Mouse (Mus musculus): ENCODE results near the gene H2-DMa. TPM values are rescaled to one million over a fixed set of nuclear protein-coding genes. Genes with fewer than 3 reads are reported as not detected.
A peak's percentile ranks its signal among the peaks of the same experiment; 100 is the strongest.

The H2-DMa gene
- polyA plus RNA-seq, 1 experiment from 2014 or later, result 47.3 TPM

- Histone ChIP-seq H3K4me3 (ENCODE audit: inconsistent target) (no peak overlapping the region), H3K27ac (no peak overlapping the region), H3K36me3 (ENCODE audit: inconsistent target) (no peaks in the 10 kb centered on the region), H3K79me2 (ENCODE audit: inconsistent target) (no peaks in the 10 kb centered on the region; the same call in 1 of the 2 replicates)
- 26% methylated on average over 3 of the region's 3 CpGs for WGBS (ENCODE audit: missing documents)
These were observed 22.8 kb upstream of the H2-DMa start for GRCm38 (mm10) chr17:34096497-34097010.

DNA sequence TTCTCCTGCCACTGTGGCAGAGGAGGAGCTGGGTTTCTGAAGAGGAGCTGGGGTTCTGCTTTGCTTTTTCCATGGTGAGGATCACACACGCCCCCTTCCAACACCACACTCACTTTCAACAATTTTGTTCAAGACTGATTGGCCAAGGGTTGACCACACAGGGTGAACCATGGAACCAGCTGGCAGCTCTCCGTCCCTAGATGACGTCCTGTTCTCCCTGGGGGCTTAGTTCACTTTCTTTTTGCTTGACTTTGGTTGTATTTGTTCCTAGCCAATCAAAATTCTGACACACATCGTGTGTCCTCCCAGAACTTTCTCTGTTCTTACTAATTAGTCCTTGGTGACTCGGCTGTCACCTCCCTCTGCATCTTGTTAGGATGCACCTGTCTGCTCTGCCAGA lies 22.1 kb upstream of the H2-DMa start:
- WGBS (ENCODE audit: missing documents), result 59% methylated on average over 5 of the region's 5 CpGs
- Histone ChIP-seq H3K27ac (no peak overlapping the region), H3K36me3 (ENCODE audit: inconsistent target) (no peaks in the 10 kb centered on the region), H3K79me2 (ENCODE audit: inconsistent target) (no peaks in the 10 kb centered on the region; the same call in 1 of the 2 replicates), H3K4me3 (ENCODE audit: inconsistent target) (no peak overlapping the region)

- 73% methylated on average over 9 of the region's 10 CpGs for WGBS (ENCODE audit: missing documents)
- Histone ChIP-seq H3K27ac (no peak overlapping the region), H3K36me3 (ENCODE audit: inconsistent target) (no peaks in the 10 kb centered on the region), H3K4me3 (ENCODE audit: inconsistent target) (no peak overlapping the region), H3K79me2 (ENCODE audit: inconsistent target) (no peaks in the 10 kb centered on the region; the same call in 1 of the 2 replicates)
These were observed 20.4 kb upstream of the H2-DMa start for GRCm38 (mm10) chr17:34098709-34099479.

DNA sequence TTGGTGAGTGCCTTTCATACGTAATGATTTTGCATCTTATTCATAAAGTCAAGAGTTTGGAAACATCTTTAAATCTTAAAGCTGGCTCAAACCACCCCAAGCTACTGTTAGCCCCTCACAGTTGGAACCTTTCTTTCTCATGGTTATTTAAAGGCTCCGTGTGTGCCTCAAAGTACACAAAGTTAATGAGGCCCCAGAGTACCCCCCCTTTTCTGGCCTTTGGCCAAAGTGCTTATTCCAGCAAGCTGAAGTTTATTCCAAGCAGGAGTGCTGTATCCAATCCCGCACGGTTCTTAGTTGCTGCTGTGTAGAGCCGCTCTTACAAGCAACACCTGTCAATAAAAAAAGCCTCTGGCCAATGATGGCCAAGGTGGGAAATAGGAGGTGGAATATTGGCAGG lies 19.8 kb upstream of the H2-DMa start:
- Histone ChIP-seq H3K79me2 (ENCODE audit: inconsistent target) (no peaks in the 10 kb centered on the region; the same call in 1 of the 2 replicates), H3K4me3 (ENCODE audit: inconsistent target) (no peak overlapping the region), H3K36me3 (ENCODE audit: inconsistent target) (no peaks in the 10 kb centered on the region), H3K27ac (no peak overlapping the region)
- 78% methylated on average over 5 of the region's 5 CpGs for WGBS (ENCODE audit: missing documents)

DNA sequence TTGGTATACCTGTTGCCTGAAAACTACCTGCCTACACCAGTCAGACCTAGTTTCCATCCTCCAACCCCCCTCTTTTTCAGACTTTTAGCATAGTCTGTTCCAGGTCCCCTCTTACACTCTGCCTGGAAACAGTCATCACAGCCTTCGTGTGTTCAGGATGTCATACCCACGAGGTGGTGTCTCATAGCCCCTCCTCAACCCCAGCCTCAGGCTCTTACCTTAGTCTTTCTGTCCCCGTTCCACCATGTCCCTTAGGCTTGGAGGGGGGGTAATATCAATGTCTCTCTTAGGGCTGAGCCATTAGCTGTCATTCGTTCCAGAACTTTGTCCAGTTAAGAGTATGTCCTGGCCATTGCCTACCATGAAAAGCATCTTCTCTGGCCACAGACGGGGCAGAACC lies 18.2 kb upstream of the H2-DMa start:
- peak overlapping the region; percentile 78 for H3K27ac ChIP-seq
- H3K36me3 ChIP-seq (ENCODE audit: inconsistent target), result no peaks in the 10 kb centered on the region
- 26% methylated on average over 5 of the region's 5 CpGs for WGBS (ENCODE audit: missing documents)
- peak overlapping the region; percentile 37; the same call in 1 of the 2 replicates for H3K4me3 ChIP-seq (ENCODE audit: inconsistent target)
- no peaks in the 10 kb centered on the region; the same call in 1 of the 2 replicates for H3K79me2 ChIP-seq (ENCODE audit: inconsistent target)

DNA sequence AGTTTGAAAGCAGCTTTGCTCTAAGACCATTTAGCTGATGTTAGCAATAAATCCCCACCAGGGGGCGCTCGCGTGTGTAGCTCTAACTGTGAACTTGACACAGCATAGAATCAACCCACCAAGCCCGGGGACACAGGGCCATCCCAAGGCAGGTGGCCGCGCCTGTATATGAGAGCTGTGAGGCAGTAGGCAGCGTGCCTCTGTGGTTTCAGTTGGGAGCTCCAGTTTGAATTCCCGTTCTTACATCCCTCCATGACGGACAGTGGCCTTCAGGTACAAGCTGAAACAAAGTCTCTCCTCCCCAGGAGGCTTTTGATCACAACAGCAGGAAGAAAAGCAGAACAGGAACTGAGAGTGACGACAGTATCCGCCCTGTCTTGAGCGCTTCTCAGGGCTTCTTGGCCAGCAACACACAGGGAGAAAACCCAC lies 17.7 kb upstream of the H2-DMa start:
- no peaks in the 10 kb centered on the region; the same call in 1 of the 2 replicates for H3K79me2 ChIP-seq (ENCODE audit: inconsistent target)
- 2% methylated on average over 12 of the region's 12 CpGs for WGBS (ENCODE audit: missing documents)
- H3K27ac ChIP-seq, result peak overlapping the region; percentile 78
- H3K4me3 ChIP-seq (ENCODE audit: inconsistent target), result peak overlapping the region; percentile 37
- no peaks in the 10 kb centered on the region for H3K36me3 ChIP-seq (ENCODE audit: inconsistent target)

DNA sequence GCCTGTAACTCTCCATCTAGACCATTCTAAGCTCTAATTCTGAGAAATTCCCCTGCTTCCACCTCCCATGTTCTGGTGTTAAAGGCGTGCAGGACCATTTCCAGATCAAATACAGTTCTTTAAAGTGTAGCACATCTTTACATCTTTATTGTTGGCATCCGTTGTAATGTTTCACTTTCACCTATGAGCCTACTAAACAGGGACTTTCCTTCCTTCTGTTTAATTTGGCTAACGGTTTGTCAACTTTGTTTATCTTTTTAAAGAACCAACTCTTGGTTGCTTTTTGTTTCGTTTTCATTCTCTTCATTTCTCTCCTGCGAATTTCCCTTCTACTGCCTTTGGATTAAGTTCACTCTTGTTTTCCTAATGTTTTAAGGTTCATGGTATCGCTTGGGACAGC lies 16.5 kb upstream of the H2-DMa start:
- 4% methylated on average over 6 of the region's 6 CpGs for WGBS (ENCODE audit: missing documents)
- H3K27ac ChIP-seq, result 0 out of 2 replicates have a peak overlapping the region, but pooled peaks have one; percentile 78
- no peaks in the 10 kb centered on the region for H3K36me3 ChIP-seq (ENCODE audit: inconsistent target)
- no peaks in the 10 kb centered on the region; the same call in 1 of the 2 replicates for H3K79me2 ChIP-seq (ENCODE audit: inconsistent target)
- peak overlapping the region; percentile 11; the same call in 1 of the 2 replicates for H3K4me3 ChIP-seq (ENCODE audit: inconsistent target)

DNA sequence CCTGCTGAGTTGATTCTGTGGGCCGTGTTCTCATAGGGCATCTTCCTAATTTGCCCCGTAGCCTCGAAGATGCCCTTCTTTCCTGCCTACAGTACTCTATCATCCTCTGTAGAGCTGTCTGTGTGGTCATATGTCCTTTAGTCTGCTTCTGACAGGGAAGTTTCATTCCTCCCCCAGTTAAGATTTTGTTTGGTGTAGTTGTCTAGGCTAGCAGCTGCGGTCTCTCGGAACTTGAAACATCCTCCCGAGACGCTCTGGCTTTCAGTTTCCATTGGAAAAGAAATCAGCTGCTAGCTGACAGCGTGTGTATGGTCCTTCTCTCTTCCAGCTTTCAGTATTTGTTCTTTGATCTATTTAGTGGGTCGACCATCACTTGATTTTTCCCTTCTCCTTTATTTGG lies 14.5 kb upstream of the H2-DMa start:
- no peaks in the 10 kb centered on the region for H3K36me3 ChIP-seq (ENCODE audit: inconsistent target)
- H3K79me2 ChIP-seq (ENCODE audit: inconsistent target), result no peaks in the 10 kb centered on the region; the same call in 1 of the 2 replicates
- 73% methylated on average over 9 of the region's 9 CpGs for WGBS (ENCODE audit: missing documents)
- H3K4me3 ChIP-seq (ENCODE audit: inconsistent target), result no peak overlapping the region
- no peak overlapping the region for H3K27ac ChIP-seq

DNA sequence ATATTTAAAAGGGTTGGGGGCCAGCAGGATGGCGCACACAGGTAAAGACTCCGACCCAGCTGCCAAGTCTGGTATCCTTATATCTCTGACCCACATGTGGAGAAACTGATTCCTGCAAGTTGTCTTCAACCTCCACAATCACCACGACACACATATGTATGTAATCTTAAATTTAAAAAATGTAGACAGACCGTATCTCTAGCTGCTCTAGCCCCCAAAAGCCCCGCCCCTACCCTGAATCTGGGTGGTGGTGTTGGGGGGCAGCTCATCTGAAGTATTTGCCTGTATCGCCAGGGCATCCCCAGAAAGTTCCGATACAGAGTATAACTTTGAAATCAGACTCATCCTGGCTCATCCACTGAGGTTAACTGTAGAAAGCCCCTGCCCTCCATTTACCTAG lies 12.8 kb upstream of the H2-DMa start:
- no peak overlapping the region for H3K27ac ChIP-seq
- no peak overlapping the region for H3K4me3 ChIP-seq (ENCODE audit: inconsistent target)
- H3K36me3 ChIP-seq (ENCODE audit: inconsistent target), result peaks cover 7% of the 10 kb centered on the region
- no peaks in the 10 kb centered on the region for H3K79me2 ChIP-seq (ENCODE audit: inconsistent target)
- 92% methylated on average over 6 of the region's 7 CpGs for WGBS (ENCODE audit: missing documents)

DNA sequence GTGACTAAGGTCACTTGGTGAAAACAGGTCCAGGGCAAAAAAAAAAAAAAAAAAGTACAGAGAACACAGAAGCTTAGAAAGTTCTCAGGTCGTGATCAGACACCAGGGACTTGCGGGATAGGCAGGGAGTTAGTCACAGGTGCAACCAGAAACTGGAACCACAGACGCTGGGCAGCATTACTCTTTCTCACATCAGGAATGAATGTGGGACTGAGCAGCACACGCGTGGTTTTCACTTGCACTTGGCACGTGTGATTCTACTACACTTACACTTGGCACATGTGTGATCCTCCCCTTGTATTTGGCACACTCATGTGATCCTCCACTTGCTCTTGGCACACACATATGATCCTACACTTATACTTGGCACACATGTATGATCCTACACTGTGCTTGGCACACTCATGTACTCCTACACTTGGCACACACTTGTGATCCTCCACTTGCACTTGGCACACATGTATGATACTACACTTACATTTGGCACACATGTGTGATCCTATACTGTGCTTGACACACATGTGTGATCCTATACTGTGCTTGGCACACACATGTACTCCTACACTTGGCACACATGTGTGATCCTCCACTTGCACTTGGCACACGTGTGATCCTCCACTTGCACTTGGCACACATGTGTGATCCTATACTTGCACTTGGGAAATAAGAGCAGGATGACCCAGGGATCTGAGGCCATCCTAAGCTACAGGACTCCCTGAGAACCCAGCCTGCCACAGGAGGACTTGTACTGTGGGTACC lies 12.1 kb upstream of the H2-DMa start:
- Histone ChIP-seq H3K36me3 (ENCODE audit: inconsistent target) (peaks cover 14% of the 10 kb centered on the region), H3K27ac (no peak overlapping the region), H3K4me3 (ENCODE audit: inconsistent target) (no peak overlapping the region), H3K79me2 (ENCODE audit: inconsistent target) (peaks cover under 1% of the 10 kb centered on the region; the same call in 1 of the 2 replicates)
- WGBS (ENCODE audit: missing documents), result 91% methylated on average over 7 of the region's 7 CpGs

GRCm38 (mm10) chr17:34108460-34108859 lies 10.9 kb upstream of the H2-DMa start:
- WGBS (ENCODE audit: missing documents), result 100% methylated on average over 3 of the region's 6 CpGs
- Histone ChIP-seq H3K4me3 (ENCODE audit: inconsistent target) (no peak overlapping the region), H3K27ac (no peak overlapping the region), H3K36me3 (ENCODE audit: inconsistent target) (peaks cover 26% of the 10 kb centered on the region), H3K79me2 (ENCODE audit: inconsistent target) (peaks cover 12% of the 10 kb centered on the region)

DNA sequence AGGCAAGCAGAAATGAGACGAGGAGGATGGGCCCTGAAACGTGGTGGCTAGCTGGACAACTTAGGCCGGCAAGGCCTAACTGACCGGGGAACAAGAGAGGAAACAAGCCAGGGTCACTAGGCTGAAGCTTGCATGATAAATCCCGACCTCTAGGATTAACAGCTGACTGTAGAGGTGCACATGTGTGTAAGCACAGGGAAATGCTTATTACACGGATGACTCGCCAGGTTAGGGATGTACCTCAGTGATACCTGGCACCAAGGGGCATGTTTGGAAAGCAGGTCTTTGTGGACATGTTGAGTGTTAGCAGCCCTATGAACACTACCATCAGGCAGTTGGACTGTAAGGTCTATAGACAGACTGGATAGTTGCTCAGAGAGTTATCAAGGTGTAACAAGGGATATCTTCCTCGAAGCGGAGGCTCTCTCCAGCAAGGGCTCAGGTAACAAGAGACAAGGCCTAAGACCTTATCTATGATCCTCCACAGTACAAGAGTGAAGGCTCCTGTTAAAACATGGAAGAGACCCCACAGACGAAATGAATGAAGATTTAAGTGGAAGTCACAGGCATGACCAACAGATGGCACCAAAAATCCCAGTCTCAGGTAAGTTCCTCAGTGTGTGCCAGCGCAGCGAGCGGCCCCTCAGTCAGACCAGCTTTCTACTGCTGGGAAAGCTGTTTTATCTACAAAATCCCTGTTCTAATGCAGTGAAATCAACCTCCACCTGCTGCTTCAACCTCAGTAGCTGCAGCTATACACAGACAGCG lies 10.1 kb upstream of the H2-DMa start:
- Histone ChIP-seq H3K79me2 (ENCODE audit: inconsistent target) (peaks cover 20% of the 10 kb centered on the region), H3K27ac (no peak overlapping the region), H3K4me3 (ENCODE audit: inconsistent target) (no peak overlapping the region), H3K36me3 (ENCODE audit: inconsistent target) (peaks cover 33% of the 10 kb centered on the region)
- 82% methylated on average over 14 of the region's 14 CpGs for WGBS (ENCODE audit: missing documents)

GRCm38 (mm10) chr17:34109806-34110195 lies 9.5 kb upstream of the H2-DMa start:
- 86% methylated on average over 3 of the region's 3 CpGs for WGBS (ENCODE audit: missing documents)
- no peak overlapping the region for H3K4me3 ChIP-seq (ENCODE audit: inconsistent target)
- no peak overlapping the region for H3K27ac ChIP-seq
- peaks cover 39% of the 10 kb centered on the region for H3K36me3 ChIP-seq (ENCODE audit: inconsistent target)
- peaks cover 26% of the 10 kb centered on the region for H3K79me2 ChIP-seq (ENCODE audit: inconsistent target)

DNA sequence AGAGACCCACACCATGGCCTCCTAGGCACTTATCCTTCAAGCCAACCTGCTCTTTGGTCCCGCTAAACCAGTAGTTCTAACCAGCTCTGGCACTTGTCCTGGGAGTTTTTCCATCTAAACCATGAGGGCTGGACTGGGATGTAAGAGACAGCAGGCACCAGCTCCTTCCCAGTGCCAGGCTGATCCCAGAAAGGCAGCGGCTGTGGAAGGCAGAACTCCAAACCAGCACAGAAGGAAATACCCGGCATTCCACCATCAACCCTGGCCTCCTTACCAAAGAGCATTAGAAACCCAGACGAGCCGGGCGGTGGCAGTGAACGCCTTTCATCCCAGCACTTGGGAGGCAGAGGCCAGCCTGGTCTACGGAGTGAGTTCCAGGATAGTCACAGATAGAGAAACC lies 9.0 kb upstream of the H2-DMa start:
- H3K4me3 ChIP-seq (ENCODE audit: inconsistent target), result no peak overlapping the region
- 91% methylated on average over 8 of the region's 8 CpGs for WGBS (ENCODE audit: missing documents)
- H3K79me2 ChIP-seq (ENCODE audit: inconsistent target), result peaks cover 31% of the 10 kb centered on the region
- H3K27ac ChIP-seq, result no peak overlapping the region
- peaks cover 44% of the 10 kb centered on the region for H3K36me3 ChIP-seq (ENCODE audit: inconsistent target)

Data from macrophage (primary cell).